Mouse (Mus musculus): ENCODE results near the gene Tent5c. TPM values are rescaled to one million over a fixed set of nuclear protein-coding genes. Genes with fewer than 3 reads are reported as not detected.

Gene Tent5c
- polyA plus RNA-seq, 1 experiment from 2014 or later: 2.0 TPM

DNA sequence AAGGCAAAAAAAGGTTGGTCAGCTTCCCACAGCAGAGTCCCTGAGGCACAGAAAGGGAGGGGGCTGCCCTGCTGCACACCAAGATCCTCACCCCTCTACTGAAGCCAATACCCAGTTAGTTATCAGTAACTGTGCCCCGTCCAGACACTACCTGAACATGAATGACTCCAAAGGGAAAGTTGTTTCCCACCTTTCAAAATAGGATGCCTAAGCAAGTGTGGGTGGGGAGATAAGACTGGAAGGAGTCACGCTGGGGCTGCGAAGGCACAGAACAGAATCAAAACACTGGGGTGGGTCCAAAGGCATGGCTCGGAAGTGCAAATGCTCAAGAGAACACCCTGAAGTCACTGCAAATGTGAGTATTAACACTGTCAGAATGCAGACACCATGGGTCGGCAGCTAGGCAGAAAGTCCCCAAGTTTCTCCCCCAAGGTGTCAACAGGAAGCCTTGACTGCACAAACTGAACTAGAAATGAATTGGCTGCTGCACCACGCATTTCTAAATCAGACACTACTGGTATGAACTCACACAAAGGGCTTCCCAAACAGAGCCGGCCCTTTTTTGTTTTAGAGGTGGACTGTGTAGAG is 6.7 kb downstream of the Tent5c start:
- Histone ChIP-seq H3K4me1 (peaks cover 8% of the 10 kb centered on the region; the same call in 1 of the 2 replicates), H3K27me3 (ENCODE audit: low read depth, poor library complexity, severe bottlenecking) (peaks cover 26% of the 10 kb centered on the region), H3K4me3 (no peak overlapping the region), H3K9me3 (replicated peaks) (no peaks in the 10 kb centered on the region), H3K36me3 (no peaks in the 10 kb centered on the region), H3K27ac (no peak overlapping the region)
- DNase-seq (ENCODE audit: low spot score): no peak
- 76% methylated on average over 7 of the region's 7 CpGs for WGBS

DNA sequence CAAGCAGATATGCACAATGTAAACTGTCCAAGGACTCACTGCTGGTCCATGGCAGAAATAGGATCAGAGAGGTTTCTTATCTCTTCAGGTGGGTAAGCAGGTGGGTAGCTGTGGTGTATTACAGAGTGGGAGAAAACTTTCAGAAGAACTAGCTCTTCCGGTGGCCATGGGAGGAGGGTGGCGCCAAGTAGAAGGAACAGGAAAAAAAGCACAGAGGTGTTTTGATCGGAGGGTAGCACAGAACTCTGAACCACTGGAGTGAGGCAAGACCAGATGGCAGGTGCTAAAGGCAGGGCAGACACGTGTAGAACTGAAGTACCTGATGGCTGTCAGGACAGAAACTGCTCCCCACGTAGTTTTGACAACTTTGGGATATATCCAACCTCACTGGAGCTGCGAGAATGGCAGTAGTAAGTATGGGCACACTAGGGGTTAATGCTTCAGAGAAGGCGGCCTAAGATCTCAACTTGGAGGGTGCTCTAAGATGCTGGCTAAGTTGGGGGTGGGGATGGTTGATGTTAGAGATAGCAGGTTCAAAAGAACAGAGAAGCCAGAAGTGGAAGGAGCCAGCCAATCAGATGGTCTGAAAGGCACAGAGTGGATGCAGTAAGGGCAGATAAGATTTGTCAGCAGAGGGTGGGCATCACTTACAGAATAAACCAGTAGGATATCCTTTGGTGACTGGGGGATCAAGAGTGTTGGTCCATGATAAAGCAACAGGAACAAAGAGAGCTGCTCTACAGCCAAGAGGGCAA is 8.7 kb downstream of the Tent5c start:
- no peak overlapping the region for H3K27ac ChIP-seq
- 78% methylated on average over 7 of the region's 7 CpGs for WGBS

DNA sequence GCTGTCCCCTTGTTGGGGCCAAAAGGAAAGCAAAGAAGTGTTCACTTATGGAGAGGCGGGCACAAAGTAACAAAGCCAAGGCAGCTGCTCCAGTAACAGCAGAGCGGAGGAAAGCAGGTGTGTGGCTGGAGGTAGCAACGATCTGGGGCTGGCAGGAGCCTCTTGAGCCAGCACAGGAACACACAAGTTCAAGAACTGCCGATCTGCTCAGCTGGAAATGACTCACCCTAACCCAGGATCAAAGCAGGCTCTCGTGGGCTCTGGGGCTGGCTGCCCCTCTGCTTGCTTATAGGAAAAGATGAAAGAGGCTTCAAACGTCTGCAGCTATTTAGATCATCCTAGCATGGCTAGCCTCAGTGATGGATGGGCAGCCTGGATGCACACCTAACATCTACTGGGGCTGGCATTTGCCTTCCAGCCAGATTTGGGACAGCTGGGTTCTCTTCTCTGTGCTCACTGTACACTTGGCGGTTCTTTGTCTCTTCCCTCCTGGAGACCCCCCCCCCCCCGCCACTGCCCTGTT is 14.1 kb downstream of the Tent5c start:
- DNase-seq (ENCODE audit: low spot score): no peak
- Histone ChIP-seq H3K27me3 (ENCODE audit: low read depth, poor library complexity, severe bottlenecking) (no peaks in the 10 kb centered on the region), H3K4me1 (peaks cover 7% of the 10 kb centered on the region), H3K36me3 (no peaks in the 10 kb centered on the region), H3K9me3 (replicated peaks) (no peaks in the 10 kb centered on the region), H3K27ac (no peak overlapping the region; the same call in 1 of the 2 replicates), H3K4me3 (no peak overlapping the region)
- WGBS: 49% methylated on average over 8 of the region's 8 CpGs

More for the DNA sequence above, 8.7 kb downstream of the Tent5c start:
- Histone ChIP-seq H3K4me1 (peaks cover 3% of the 10 kb centered on the region), H3K36me3 (no peaks in the 10 kb centered on the region), H3K27me3 (ENCODE audit: low read depth, poor library complexity, severe bottlenecking) (peaks cover 6% of the 10 kb centered on the region; the same call in 1 of the 2 replicates), H3K4me3 (no peak overlapping the region), H3K9me3 (replicated peaks) (no peaks in the 10 kb centered on the region)
- no peak for DNase-seq (ENCODE audit: low spot score)

DNA sequence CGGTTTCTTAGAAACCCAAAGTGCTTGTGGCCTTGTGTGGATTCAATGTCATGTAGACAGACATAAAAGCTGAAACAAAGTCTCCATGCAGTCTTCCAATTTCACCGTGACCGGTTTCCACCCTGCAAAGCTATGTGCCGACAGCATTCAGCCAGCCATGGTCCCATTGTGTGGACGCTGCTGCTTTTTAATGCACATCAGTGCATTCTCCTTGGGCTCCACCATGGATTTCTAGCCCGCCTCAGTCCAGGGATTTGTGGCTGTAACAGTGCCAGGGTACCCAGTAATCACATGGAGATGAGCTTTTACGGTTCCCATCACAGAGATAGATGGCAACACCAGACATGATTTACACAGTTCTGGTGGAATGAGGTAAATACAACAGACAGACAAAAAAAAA is 14.6 kb downstream of the Tent5c start:
- no peaks in the 10 kb centered on the region for H3K27me3 ChIP-seq (ENCODE audit: low read depth, poor library complexity, severe bottlenecking)
- H3K9me3 ChIP-seq (replicated peaks): no peaks in the 10 kb centered on the region
- DNase-seq (ENCODE audit: low spot score): no peak
- H3K36me3 ChIP-seq: no peaks in the 10 kb centered on the region
- no peak overlapping the region for H3K4me3 ChIP-seq
- 84% methylated on average over 7 of the region's 7 CpGs for WGBS
- H3K27ac ChIP-seq: no peak overlapping the region
- peaks cover 11% of the 10 kb centered on the region for H3K4me1 ChIP-seq

DNA sequence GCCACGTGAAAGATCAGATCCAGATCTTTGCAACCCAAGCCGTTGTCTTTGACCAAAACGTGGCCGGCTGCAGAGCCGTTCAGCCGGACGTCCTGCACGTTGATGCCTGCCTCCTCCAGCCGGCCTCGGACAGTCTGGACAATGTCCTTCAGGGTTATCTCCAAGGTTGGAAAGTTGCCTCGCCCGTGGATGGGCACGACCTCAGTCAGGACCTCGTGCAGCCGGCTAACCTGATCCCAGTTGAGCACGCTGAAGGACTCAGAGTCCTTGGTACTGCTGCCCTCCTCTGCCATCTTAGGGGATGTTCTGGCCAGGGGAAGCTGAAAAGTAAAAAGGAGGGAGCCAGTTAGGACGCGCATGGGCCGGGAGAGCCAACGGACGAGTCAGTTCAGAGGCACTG is 16.0 kb downstream of the Tent5c start:
- Histone ChIP-seq H3K4me3 (no peak overlapping the region), H3K9me3 (replicated peaks) (no peaks in the 10 kb centered on the region), H3K27me3 (ENCODE audit: low read depth, poor library complexity, severe bottlenecking) (no peaks in the 10 kb centered on the region), H3K27ac (no peak overlapping the region), H3K4me1 (peaks cover 16% of the 10 kb centered on the region), H3K36me3 (no peaks in the 10 kb centered on the region)
- no peak for DNase-seq (ENCODE audit: low spot score)
- WGBS: 92% methylated on average over 21 of the region's 21 CpGs

DNA sequence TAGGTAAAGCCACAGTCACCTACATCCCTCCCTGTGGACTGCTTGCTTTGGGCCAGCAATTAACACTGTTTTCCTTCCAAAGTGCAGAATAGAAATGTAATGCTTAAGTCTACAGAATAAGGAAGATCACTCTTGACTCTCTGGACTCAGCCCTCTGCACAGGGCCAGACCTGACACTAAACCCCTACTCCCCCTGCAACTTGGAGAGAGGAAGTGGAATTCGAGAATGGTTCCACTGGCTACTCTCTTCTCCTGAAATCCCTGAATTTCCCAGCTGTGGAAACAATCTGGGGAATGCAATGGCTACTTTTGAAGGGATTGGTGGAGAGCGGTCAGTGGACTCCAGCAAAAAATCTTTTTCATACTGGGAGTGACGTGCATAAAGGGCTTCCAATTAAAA is 18.2 kb downstream of the Tent5c start:
- Histone ChIP-seq H3K9me3 (replicated peaks) (no peaks in the 10 kb centered on the region), H3K27ac (no peak overlapping the region), H3K4me3 (no peak overlapping the region), H3K4me1 (peaks cover 16% of the 10 kb centered on the region), H3K36me3 (no peaks in the 10 kb centered on the region), H3K27me3 (ENCODE audit: low read depth, poor library complexity, severe bottlenecking) (no peaks in the 10 kb centered on the region)
- no peak for DNase-seq (ENCODE audit: low spot score)
- WGBS: 85% methylated on average over 3 of the region's 3 CpGs

DNA sequence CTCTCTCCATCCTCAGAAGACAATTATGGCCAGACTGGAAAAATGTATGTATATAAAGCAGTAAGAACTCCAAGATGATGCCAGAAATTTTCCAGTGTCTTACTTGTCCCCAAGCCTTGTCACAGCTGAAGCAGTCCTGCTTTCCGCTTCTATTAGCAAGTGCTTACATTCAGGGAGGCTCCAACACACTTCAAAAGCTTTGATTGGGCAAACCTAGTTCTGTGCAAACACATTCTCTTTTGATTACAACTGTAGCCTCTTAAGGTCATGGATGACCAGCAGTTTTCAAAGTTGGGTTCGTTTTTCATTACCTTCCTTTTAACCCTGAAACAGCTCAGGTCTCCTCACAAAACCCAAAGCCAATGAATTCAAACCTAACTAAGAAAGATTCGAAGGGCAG is 19.0 kb downstream of the Tent5c start:
- Histone ChIP-seq H3K4me3 (no peak overlapping the region), H3K9me3 (replicated peaks) (no peaks in the 10 kb centered on the region), H3K27me3 (ENCODE audit: low read depth, poor library complexity, severe bottlenecking) (no peaks in the 10 kb centered on the region), H3K4me1 (peaks cover 10% of the 10 kb centered on the region), H3K36me3 (no peaks in the 10 kb centered on the region), H3K27ac (no peak overlapping the region)
- DNase-seq (ENCODE audit: low spot score): no peak
- WGBS: 82% methylated on average over 3 of the region's 3 CpGs

DNA sequence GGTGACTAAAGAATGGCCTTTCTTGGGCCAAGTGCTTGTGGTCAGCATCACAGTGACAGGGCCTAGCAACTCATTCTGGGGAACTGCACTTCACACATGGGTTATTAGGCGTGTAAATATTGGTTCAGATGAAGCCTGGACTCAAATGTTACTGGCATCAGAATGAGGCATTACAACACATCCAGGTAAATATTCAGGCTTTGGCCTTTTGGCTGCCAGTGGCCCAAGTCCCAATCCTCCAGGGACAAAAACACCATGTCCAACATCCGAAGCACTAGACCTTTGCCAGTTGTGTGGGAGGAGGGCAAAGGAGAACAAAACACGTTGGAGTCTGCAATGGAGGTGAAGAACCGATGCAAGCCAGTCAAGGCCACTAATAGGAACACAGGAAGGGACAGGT is 22.6 kb downstream of the Tent5c start:
- Histone ChIP-seq H3K4me3 (no peak overlapping the region), H3K9me3 (replicated peaks) (no peaks in the 10 kb centered on the region), H3K4me1 (peaks cover 26% of the 10 kb centered on the region), H3K27me3 (ENCODE audit: low read depth, poor library complexity, severe bottlenecking) (no peaks in the 10 kb centered on the region), H3K27ac (no peak overlapping the region), H3K36me3 (no peaks in the 10 kb centered on the region)
- no peak for DNase-seq (ENCODE audit: low spot score)
- WGBS: 86% methylated on average over 4 of the region's 4 CpGs

DNA sequence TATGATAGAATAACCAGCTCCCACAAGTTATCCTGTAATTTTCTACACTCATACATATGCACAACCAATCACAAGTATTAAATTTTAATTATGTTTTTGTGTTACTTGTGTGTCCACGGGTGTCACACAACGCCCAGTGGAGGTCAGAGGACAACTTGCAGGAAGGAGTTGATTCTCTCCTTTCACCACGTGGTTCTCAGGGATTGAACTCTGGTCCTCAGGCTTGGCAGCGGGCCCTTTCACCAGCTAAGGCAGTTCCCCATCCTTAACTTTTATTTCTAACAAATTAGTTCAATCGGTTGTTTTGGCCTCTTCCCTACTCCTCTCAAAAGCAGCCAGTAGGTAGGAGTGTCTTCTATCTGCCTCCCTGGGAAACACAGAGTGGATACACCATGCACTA is 24.5 kb downstream of the Tent5c start:
- no peak for DNase-seq (ENCODE audit: low spot score)
- H3K4me3 ChIP-seq: no peak overlapping the region
- WGBS: 91% methylated on average over 5 of the region's 5 CpGs
- peaks cover 22% of the 10 kb centered on the region for H3K4me1 ChIP-seq
- no peaks in the 10 kb centered on the region for H3K27me3 ChIP-seq (ENCODE audit: low read depth, poor library complexity, severe bottlenecking)
- no peak overlapping the region for H3K27ac ChIP-seq
- H3K9me3 ChIP-seq (replicated peaks): no peaks in the 10 kb centered on the region
- H3K36me3 ChIP-seq: no peaks in the 10 kb centered on the region

DNA sequence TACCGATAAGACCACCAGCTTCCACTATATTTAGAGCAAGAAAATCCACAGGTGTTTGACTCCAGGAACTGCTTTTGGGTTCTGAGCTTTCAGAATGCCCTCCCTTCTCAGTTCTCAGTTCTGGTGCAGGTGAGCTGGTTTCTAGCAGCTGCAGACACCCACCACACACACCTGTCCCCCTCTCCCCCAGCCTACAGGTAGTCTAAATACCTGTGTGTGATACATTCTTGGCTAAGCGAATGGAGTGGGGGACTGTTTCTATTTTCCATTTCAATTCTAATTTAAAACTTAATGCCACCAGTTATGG is 25.2 kb downstream of the Tent5c start:
- WGBS: 63% methylated on average over 2 of the region's 2 CpGs
- no peak for DNase-seq (ENCODE audit: low spot score)
- no peak overlapping the region for H3K27ac ChIP-seq
- H3K36me3 ChIP-seq: no peaks in the 10 kb centered on the region
- H3K4me3 ChIP-seq: no peak overlapping the region
- no peaks in the 10 kb centered on the region for H3K27me3 ChIP-seq (ENCODE audit: low read depth, poor library complexity, severe bottlenecking)
- H3K9me3 ChIP-seq (replicated peaks): no peaks in the 10 kb centered on the region
- H3K4me1 ChIP-seq: peaks cover 17% of the 10 kb centered on the region

DNA sequence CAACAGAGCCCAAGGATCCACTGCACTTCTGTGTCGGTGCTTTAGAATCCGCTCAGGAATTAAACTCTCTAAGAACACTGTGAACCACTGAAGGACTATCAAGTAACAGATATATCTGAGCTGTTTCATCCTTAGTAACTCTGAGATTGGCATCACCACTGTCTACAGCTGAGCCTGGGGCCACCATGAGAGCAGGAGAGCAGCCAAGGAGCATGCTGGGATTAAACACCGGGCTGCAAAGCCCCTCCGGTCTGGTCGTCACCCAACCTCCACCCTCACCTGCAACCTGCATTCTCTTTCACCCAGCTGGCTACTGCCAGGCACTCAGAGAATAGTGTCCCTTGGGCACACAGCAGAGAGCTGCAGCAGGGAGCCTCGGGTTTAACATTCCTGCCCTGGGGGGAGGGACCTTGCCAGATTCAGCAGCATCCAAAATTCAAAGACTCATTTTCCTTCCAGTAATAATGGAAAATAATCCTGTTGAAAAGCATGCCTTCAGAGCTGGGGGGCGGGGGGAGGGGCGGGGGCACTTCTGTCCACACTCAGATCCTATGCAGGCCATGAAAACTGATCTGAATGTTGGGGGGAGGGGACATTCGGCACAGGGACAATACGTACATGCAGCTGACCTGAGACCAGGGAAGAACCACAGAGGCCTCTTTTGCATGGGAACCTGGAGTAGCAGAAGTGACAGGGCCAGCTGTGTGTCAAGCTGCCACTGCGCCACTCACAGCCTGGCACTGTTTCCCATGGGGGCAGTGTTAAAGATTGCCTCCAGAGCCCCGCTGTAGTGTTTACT is 25.8 kb downstream of the Tent5c start:
- Histone ChIP-seq H3K36me3 (no peaks in the 10 kb centered on the region), H3K9me3 (replicated peaks) (no peaks in the 10 kb centered on the region), H3K4me3 (no peak overlapping the region), H3K27ac (peak overlapping the region; percentile 65), H3K4me1 (peaks cover 17% of the 10 kb centered on the region), H3K27me3 (ENCODE audit: low read depth, poor library complexity, severe bottlenecking) (no peaks in the 10 kb centered on the region)
- no peak for DNase-seq (ENCODE audit: low spot score)
- 45% methylated on average over 12 of the region's 12 CpGs for WGBS

DNA sequence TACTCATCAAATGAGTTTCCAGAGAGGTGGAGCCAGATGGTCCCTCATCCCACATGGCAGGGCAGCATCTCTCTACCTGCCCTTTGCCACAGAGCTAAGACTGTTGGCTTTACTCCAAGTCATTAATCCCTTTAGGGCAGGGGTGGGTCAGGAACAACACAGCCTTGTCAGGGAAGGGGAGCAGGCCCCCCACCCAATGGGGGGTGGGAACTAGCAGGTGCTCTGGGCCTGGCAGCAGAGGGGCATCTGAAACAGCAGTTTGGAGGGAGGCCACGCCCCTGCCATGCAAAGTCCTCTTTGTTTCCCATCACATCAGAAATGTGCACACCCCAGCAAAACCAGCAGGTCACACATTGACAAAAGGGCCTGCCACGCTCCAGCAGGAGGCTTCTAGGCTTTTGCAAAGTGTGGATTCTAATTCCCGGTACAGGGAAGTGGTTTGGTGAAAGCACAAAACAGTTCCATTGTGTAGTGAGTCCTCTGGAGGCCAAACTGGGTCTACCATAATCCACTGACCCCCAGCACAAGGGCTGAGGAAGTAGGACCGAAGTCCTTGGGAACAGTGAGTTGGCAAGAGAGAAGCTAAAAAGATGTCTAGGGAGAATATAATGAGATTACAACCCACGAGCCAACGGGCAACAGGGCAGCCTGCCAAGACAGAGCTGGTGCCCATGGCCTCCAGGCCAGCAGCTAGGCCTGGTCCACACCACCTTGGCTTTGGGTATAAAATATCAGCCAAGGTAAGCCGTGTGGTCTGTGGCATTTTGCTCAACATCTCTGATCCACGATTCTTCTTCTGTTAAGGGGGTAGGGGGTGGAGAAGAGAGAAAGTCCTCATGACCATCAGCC is 26.7 kb downstream of the Tent5c start:
- DNase-seq (ENCODE audit: low spot score): no peak
- H3K27ac ChIP-seq: peak overlapping the region; percentile 65; the same call in 1 of the 2 replicates
- WGBS: 86% methylated on average over 8 of the region's 8 CpGs

More for the DNA sequence above, 26.7 kb downstream of the Tent5c start:
- H3K9me3 ChIP-seq (replicated peaks): no peaks in the 10 kb centered on the region
- H3K4me3 ChIP-seq: no peak overlapping the region
- no peaks in the 10 kb centered on the region for H3K36me3 ChIP-seq
- no peaks in the 10 kb centered on the region for H3K27me3 ChIP-seq (ENCODE audit: low read depth, poor library complexity, severe bottlenecking)
- H3K4me1 ChIP-seq: peaks cover 17% of the 10 kb centered on the region

Measured in limb, embryonic 10.5 days (tissue).